Mouse (Mus musculus) thymus, adult 18-20 months (tissue): ENCODE results near the gene Car5a.

Source experiments
- DNase-seq, 2 experiments: peaks; one replicate each; pipeline ENCODE4 v3.0.0; 2022; ENCODE audit warnings: mixed read lengths in 2 of 2

The Car5a gene

GRCm38 (mm10) chr8:121905420-121905819, 39.3 kb downstream of the Car5a start:
- no peak for DNase-seq

- no peak for DNase-seq
Measured at GRCm38 (mm10) chr8:121904999-121905398, 39.7 kb downstream of the Car5a start.

- DNase-seq = no peak
Measured at GRCm38 (mm10) chr8:121903977-121904376, 40.7 kb downstream of the Car5a start.

- no peak for DNase-seq
Measured at GRCm38 (mm10) chr8:121901498-121902236, 43.0 kb downstream of the Car5a start.

- DNase-seq = no peak
Measured at GRCm38 (mm10) chr8:121899180-121900044, 45.3 kb downstream of the Car5a start.

- peak; percentile 20 to 37 for DNase-seq
Measured at GRCm38 (mm10) chr8:121898401-121898931, 46.2 kb downstream of the Car5a start.

GRCm38 (mm10) chr8:121897871-121898381, 46.8 kb downstream of the Car5a start:
- no peak for DNase-seq

GRCm38 (mm10) chr8:121897205-121897604, 47.5 kb downstream of the Car5a start:
- no peak for DNase-seq

GRCm38 (mm10) chr8:121896476-121897145, 48.1 kb downstream of the Car5a start:
- no peak for DNase-seq

- DNase-seq = no peak
Measured at GRCm38 (mm10) chr8:121895910-121896309, 48.8 kb downstream of the Car5a start.

- DNase-seq = no peak
Measured at GRCm38 (mm10) chr8:121892875-121893274, 51.8 kb downstream of the Car5a start.

GRCm38 (mm10) chr8:121889810-121890785, 54.6 kb downstream of the Car5a start:
- DNase-seq = no peak

- DNase-seq = no peak
Measured at GRCm38 (mm10) chr8:121889317-121889716, 55.4 kb downstream of the Car5a start.

- DNase-seq = no peak
Measured at GRCm38 (mm10) chr8:121887547-121887946, 57.2 kb downstream of the Car5a start.

- no peak for DNase-seq
Measured at GRCm38 (mm10) chr8:121885433-121885832, 59.3 kb downstream of the Car5a start.

GRCm38 (mm10) chr8:121885001-121885400, 59.7 kb downstream of the Car5a start:
- DNase-seq = no peak

- DNase-seq = no peak
Measured at GRCm38 (mm10) chr8:121884181-121884580, 60.5 kb downstream of the Car5a start.

- no peak for DNase-seq
Measured at GRCm38 (mm10) chr8:121881921-121882320, 62.8 kb downstream of the Car5a start.

- DNase-seq = no peak
Measured at GRCm38 (mm10) chr8:121880818-121881217, 63.9 kb downstream of the Car5a start.

- DNase-seq = no peak
Measured at GRCm38 (mm10) chr8:121879712-121880111, 65.0 kb downstream of the Car5a start.

GRCm38 (mm10) chr8:121877828-121878480, 66.8 kb downstream of the Car5a start:
- no peak for DNase-seq
